Mouse (Mus musculus): Measurements from ENCODE around the gene Gm17571.

The Gm17571 gene

DNA sequence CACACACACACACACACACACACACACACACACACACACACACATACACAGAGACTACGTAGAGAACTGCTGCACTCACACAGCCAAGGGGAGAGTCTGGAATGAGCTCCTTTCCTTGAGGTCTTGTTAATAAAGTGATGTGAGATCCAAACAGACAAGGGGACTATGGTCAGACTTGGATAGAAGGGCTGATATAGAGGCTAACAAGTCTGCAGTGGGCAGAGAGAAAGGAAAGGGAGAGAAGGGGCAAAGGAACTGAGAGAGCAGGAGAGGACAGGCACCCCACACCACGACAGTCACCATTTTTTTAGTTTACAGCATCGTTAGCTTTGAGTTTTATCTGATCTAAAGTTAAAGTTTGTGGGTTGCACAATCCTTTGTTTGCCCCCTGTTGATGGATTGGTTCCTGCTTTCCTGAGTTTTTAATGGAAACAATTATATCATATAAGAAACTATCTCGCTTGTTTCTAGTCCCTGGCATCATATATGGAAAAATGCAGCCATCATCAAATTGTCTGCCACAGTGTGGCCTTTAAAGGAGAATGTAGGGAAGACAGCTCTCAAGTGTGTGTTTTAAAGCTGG, at the start of gene Gm17571:
TSS of gene Gm17571 (minus strand) at position 51 of the 583 bp plus-strand sequence.
- in situ Hi-C loops (cut with MboI, MseI), result no loop called here

DNA sequence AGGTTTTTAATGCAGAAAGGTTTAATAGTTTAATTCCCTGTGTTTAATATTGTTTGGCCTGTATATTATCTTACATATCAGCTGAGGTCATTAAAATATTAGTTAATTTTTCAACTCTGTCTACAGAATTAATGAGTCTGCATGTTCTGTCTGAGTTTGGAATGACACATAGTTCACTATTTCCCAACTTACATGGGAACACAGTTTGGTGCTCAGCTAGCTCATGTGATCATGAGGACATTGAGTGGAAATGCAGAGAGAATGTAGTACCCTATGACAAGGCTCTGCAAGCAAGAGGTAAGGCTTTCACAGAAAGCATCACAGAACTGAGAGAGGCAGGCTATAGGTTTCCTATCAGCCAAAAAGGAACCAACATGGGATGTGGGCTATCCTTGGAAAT, 49.0 kb upstream of the Gm17571 start:
- in situ Hi-C loops (cut with MboI, MseI), result no loop called here

DNA sequence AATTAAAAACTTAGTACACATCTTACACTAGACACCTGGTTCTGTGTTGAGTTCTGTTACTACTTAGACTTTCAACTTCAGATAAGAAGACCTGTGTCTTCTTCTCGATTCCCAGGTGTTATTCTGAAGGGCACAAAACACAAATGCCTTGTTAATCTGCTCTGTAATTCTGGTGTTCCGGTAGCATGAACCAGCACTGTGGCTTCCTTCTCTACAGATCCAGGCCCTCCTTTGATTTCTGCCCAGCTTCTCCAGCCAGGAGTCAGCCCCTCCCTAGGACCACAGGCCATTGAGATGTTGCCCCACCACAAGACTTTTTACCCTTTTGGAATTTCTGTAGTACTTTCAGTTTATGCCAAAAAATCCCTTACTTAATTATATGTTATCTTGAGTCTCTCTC, 47.2 kb upstream of the Gm17571 start:
- in situ Hi-C loops (cut with MboI, MseI), result no loop called here

DNA sequence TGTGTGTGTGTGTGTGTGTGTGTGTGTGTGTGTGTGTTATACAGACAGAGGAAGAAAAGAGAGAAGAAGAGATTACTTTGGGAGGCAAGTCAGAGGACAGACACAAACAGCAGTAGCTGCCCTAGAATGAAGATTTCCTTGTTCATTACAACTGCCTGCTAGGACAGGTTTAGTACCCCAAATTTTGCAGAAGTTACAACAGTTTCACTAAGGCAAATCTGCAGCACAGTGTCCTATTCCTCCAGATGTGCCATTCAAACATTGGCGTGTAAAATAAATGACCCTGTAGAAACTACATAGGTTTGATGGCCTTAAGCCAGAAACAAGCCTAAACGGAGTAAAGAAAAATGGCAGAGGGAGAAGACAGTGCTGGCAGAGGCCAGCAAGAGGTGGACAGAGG, 46.3 kb upstream of the Gm17571 start:
- in situ Hi-C loops (cut with MboI, MseI), result no loop called here

DNA sequence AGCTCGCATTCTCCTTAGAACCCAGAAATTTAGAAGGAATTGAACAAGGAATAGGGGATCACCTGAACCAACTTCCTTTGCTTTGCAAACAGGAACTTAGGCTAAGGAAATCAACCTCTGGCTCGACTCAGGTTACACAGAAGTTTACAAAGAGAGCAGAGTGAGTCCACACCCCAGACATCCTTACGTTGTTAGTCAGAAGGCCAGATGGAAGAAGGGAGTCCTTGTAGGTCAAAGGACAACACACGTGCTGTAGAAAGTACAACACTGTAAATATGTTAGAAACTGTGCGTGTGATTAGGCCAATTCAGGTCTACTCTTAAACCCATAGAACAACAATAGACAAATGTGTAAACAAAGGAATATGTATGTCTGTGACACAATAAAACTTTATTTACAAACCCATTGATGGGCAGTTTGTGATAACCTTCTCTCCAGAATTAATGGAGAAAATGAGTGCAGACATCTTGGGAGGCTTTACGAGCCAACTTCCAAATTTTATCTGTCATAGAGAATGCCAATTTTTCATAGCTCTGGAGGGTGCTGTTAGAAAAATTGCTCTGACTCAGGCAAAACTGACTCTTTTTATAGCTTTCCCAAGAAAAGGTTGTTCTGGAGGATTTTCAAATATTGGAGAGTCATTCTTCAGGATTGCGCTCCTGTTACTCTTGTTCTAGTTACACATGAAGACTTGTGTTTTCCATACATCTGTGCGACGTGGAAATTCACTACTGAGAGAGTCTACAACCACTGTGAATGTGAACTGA, 45.5 kb upstream of the Gm17571 start:
- in situ Hi-C loops (cut with MboI, MseI), result no loop called here

DNA sequence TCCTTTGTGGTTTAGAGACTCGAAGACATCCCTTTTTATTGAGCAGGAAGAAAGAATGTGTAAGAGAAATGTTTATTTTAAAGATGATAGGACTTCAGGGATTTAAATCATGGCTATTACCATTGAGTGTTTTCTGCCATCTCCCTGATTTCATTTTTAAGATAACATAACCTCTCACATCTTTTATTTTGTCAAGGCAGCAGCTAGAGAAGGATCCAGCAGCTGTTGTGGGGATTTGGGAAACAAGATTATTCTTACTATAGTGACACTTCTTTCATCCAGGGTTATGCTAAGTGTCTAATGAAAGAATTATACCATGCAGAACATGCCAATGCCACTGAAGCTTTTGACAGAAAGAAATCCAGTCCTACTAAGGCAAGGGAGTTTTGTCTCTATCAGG, 44.6 kb upstream of the Gm17571 start:
- in situ Hi-C loops (cut with MboI, MseI), result no loop called here

DNA sequence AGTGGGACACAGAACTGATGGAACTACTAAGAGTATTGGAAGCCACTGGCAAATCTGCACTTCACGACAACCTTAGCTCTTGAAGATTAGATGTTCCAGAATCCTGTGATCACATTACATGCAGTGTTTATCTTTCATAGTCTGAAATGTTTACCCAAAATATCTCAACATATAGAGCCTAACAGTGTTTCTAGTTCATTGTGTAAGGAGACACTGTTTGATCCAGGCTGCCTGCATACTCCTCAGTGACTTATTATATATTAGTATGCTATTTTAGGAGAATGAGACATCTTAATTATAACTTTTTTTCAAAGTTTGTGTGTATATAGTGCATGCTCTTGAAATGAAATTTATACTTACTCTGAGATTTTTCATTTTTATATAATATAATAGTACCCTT, 39.4 kb upstream of the Gm17571 start:
- in situ Hi-C loops (cut with MboI, MseI), result no loop called here

GRCm38 (mm10) chr9:13484267-13485240, 38.0 kb upstream of the Gm17571 start:
- in situ Hi-C loops (cut with MboI, MseI), result no loop called here

GRCm38 (mm10) chr9:13483199-13484068, 36.9 kb upstream of the Gm17571 start:
- in situ Hi-C loops (cut with MboI, MseI), result no loop called here

DNA sequence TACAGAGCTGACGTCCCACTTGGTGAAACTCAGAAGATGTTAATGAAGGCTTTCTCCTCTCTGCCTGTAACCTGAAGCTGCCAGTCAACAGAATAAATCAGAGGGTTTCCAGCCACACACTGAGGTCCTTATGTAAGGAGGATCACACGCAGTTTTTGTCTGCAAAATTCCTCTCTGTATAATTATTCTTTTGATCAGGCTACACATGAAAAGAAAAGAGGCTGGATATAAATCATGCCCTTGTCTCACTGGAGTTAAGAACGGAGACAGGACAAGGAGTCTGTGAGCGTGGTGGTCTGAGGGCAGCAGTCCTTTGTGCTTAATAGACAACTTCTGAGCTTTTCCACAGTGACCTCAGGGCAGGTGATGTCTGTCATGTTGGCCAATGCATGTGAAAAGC, 32.7 kb upstream of the Gm17571 start:
- in situ Hi-C loops (cut with MboI, MseI), result no loop called here

DNA sequence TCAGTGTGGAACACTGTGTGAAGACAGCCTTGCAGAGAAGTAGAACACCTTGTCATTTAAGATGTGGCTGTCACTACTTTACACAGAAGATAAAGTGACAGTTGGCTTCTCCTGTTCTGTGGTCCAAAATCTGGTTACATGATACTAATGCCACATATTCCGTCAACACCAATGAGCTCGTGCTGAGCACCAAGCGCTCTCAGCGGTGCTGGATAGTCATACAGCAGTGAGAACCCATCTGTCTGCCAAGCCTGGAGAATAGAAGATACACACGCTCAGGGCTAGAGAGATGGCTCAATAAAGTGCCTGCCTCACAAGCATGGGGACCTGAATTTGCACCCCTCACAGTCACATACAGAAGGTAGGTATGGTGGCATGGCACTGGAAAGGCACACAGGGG, 28.4 kb upstream of the Gm17571 start:
- in situ Hi-C loops (cut with MboI, MseI), result no loop called here

GRCm38 (mm10) chr9:13470013-13470412, 23.5 kb upstream of the Gm17571 start:
- in situ Hi-C loops (cut with MboI, MseI), result no loop called here

GRCm38 (mm10) chr9:13468778-13469177, 22.2 kb upstream of the Gm17571 start:
- in situ Hi-C loops (cut with MboI, MseI), result no loop called here

GRCm38 (mm10) chr9:13467745-13468144, 21.2 kb upstream of the Gm17571 start:
- in situ Hi-C loops (cut with MboI, MseI), result no loop called here

DNA sequence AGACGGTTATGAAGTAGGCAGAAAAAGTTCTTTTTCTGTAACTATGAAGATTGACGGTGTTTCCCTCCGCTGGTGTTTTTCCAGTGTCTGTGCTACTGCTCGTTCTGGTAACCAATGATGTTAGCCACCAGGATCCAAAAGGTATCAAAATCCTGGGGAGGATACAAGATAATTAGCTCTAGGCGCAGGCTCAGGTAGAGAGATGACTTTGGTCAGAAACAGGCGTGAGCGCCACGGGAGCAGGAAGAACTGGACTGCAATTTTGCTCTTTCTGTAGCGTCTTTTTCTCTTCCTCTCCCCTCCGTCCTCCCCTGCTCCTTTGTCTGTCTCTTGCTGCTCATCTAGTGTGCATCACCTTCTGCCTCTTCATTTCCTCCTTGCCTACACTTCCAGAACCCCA, 20.3 kb upstream of the Gm17571 start:
- in situ Hi-C loops (cut with MboI, MseI), result no loop called here

GRCm38 (mm10) chr9:13466351-13466750, 19.8 kb upstream of the Gm17571 start:
- in situ Hi-C loops (cut with MboI, MseI), result no loop called here

DNA sequence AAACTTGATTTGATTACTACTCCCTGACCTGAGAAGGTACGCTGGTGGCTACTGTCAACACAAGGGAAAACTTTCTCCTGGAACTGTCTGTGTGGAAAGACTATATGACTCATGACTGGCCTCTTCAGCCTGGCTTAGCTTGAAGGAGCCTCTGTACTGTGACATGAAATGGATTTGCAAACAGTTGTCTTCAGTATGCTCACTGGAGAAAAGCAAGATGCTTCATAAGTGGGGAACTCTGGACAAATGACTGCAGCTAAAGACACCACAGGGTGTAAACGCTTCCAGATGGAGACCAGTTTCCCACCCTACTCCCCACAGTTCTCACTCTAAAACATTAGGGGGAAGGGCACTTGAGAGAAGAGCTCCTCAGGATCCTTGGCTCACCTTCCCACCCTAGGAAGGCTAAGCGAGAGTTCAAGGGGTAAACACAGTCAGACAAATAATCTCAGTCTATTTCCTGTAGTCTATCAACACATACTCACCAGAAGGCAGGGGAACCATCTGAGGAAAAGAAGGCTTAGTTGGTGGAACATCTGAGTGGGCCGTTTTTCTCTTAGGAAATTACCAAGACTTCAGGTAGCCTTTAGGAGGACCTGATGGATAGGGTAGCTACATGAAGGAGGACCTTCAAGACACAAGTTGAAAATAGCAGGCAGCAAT, 18.9 kb upstream of the Gm17571 start:
- in situ Hi-C loops (cut with MboI, MseI), result no loop called here

DNA sequence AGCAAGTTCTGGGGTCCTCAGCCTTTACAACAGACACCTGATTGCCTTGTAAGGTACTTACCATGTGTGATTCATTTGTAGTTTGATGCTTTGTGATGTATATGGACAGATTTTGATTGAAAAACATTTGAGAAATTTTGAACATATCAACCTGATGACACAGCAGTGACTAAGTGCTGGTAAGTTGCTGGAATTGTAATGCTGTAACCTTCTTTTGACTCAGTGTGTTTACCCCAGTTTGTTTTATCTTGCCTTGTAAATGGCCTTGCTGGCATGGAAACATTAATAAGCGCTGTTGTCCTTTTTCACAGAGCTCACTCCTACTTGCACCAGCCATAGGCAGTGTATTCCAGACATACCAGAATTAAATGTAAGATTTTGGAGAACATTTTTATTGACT, 14.4 kb upstream of the Gm17571 start:
- in situ Hi-C loops (cut with MboI, MseI), result no loop called here

DNA sequence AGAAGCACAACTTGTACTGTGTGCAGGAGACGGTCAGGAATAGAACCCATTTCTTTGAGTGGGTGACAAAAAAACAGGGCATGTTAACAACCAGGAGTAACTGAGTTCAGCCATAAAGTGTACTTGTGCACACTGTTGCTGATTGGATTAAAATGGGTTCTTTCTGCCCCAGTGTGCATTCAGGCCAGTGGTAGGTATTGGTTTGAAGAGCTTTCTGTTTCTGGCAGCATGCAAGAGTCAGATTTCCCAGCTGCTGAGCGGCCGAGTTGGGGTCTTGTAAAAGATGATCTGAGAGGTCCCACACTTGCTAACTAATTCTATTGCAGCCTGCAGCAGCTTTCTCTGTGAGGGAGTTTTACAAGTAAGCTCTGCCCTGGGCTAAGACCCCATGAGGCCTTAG, 13.5 kb upstream of the Gm17571 start:
- in situ Hi-C loops (cut with MboI, MseI), result no loop called here

- in situ Hi-C loops (cut with MboI, MseI), result no loop called here
These were observed 12.8 kb upstream of the Gm17571 start for GRCm38 (mm10) chr9:13459371-13459770.

DNA sequence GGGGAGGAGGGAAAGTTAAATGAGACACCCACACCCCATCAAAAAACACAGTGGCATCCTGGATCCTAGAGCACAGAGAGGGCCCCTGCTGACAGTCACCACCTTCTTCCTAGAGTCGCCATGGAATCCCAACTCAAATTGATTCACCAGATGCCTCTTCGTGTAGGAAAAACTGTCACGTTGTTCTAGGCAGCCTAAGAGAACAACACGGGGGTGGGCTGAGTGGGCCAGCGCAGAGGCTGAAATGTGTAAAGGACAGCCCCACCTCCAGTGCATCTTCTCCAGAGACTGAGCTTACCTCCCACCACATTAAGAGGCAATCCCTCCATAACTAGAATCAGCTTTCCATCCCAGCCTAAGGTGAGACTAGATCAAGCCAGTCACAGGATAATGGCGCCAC, 11.2 kb upstream of the Gm17571 start:
- in situ Hi-C loops (cut with MboI, MseI), result no loop called here
